Mouse (Mus musculus) myocyte (in vitro differentiated cells): Measurements from ENCODE around the gene Uso1. TPM values are rescaled to one million over a fixed set of nuclear protein-coding genes. Genes with fewer than 3 reads are reported as not detected.

ENCODE experiments used
- H3K27me3 ChIP-seq: one replicate; pipeline ENCODE4 v1.6.1; 2011; ENCODE audit not compliant: control insufficient read depth, insufficient read depth, insufficient read length
- H3K36me3 ChIP-seq: one replicate; pipeline ENCODE4 v1.6.1; 2011; ENCODE audit not compliant: control insufficient read depth, insufficient read depth
- H3K4me2 ChIP-seq: one replicate; pipeline ENCODE4 v1.6.1; 2011; ENCODE audit warnings: low read depth, control low read depth
- H3K4me3 ChIP-seq: one replicate; pipeline ENCODE4 v1.5.1; 2011; ENCODE audit warnings: mild to moderate bottlenecking, control low read depth, moderate library complexity
- H3K79me2 ChIP-seq: one replicate; pipeline ENCODE4 v1.6.1; 2011; ENCODE audit not compliant: control insufficient read depth, insufficient read depth
- H3ac ChIP-seq: one replicate; pipeline ENCODE4 v1.6.1; 2011; ENCODE audit not compliant: control insufficient read depth, insufficient read length
- CEBPB ChIP-seq: IDR thresholded peaks from 2 replicates; pipeline ENCODE4 v1.6.1; 2011; ENCODE audit warnings: mild to moderate bottlenecking, moderate library complexity; ENCODE audit not compliant: poor library complexity, insufficient read depth, severe bottlenecking
- E2F4 ChIP-seq: IDR thresholded peaks from one replicate; pipeline ENCODE4 v1.6.1; 2011; ENCODE audit warnings: mild to moderate bottlenecking, control low read depth, moderate library complexity; ENCODE audit not compliant: insufficient read depth
- MAX ChIP-seq: IDR thresholded peaks from one replicate; pipeline ENCODE4 v1.6.1; 2011; ENCODE audit warnings: low read depth, mild to moderate bottlenecking, control low read depth
- MYOD1 ChIP-seq, 3 experiments: IDR thresholded peaks; one replicate each; pipeline ENCODE4 v1.6.1; 2011; ENCODE audit warnings: control low read depth in 2 of 3, low read depth in 2 of 3, mild to moderate bottlenecking in 2 of 3, moderate library complexity in 1 of 3; ENCODE audit not compliant: insufficient read length in 2 of 3, control insufficient read depth in 1 of 3
- MYOG ChIP-seq, 3 experiments: IDR thresholded peaks; one replicate each; pipeline ENCODE4 v1.6.1; 2011; ENCODE audit warnings: control low read depth in 2 of 3, low read depth in 2 of 3, mild to moderate bottlenecking in 2 of 3; ENCODE audit not compliant: insufficient read length in 2 of 3, control insufficient read depth in 1 of 3, insufficient read depth in 1 of 3
- POLR2A ChIP-seq: IDR thresholded peaks from one replicate; pipeline ENCODE4 v1.6.1; 2011; ENCODE audit warnings: low read depth, mild to moderate bottlenecking, control low read depth, moderate library complexity; ENCODE audit not compliant: insufficient read length
- POLR2AphosphoS2 ChIP-seq: IDR thresholded peaks from one replicate; pipeline ENCODE4 v1.6.1; 2011; ENCODE audit warnings: low read depth, control low read depth; ENCODE audit not compliant: insufficient read length
- REST ChIP-seq: IDR thresholded peaks from one replicate; pipeline ENCODE4 v1.6.1; 2011; ENCODE audit warnings: mild to moderate bottlenecking, control low read depth, moderate library complexity; ENCODE audit not compliant: insufficient read depth, insufficient read length
- SRF ChIP-seq: IDR thresholded peaks from one replicate; pipeline ENCODE4 v1.6.1; 2011; ENCODE audit warnings: low read depth; ENCODE audit not compliant: control insufficient read depth, insufficient read length
- TCF12 ChIP-seq: IDR thresholded peaks from one replicate; pipeline ENCODE4 v1.6.1; 2011; ENCODE audit warnings: mild to moderate bottlenecking, control low read depth; ENCODE audit not compliant: poor library complexity, insufficient read depth, severe bottlenecking
- TCF3 ChIP-seq: IDR thresholded peaks from one replicate; pipeline ENCODE4 v1.6.1; 2011; ENCODE audit warnings: low read depth, control low read depth; ENCODE audit not compliant: insufficient read length
- USF1 ChIP-seq: IDR thresholded peaks from one replicate; pipeline ENCODE4 v1.6.1; 2011; ENCODE audit warnings: low read depth, mild to moderate bottlenecking, control low read depth, moderate library complexity
- polyA plus RNA-seq: library from polyadenylated mRNA; unstranded; fragments of >200 nt; fragmentation: generic; extraction: Trizol; gene quantifications from one replicate; pipeline ENCODE4 v1.2.1, GENCODE M21; 2012; ENCODE audit warnings: missing spikeins

Gene Uso1
- 55.2 TPM for polyA plus RNA-seq

GRCm38 (mm10) chr5:92137239-92138046 is at the start of gene Uso1:
Gene Uso1, plus strand, starts transcription at chr5:92137938.
- Histone ChIP-seq H3K4me3 (peak within 1 kb of the TSS; percentile 63), H3K4me2 (peak within 1 kb of the TSS; percentile 95), H3K79me2 (peaks cover 36% of the 10 kb centered on the region), H3K36me3 (no peaks in the 10 kb centered on the region), H3K27me3 (no peaks in the 10 kb centered on the region), H3ac (peak within 1 kb of the TSS; percentile 76)
- no peak for TF ChIP-seq TCF12
- no peak for TF ChIP-seq E2F4
- no peak for TF ChIP-seq REST
- TF ChIP-seq MYOD1 (IDR thresholded peaks at IDR 0.05; ENCODE audit: control insufficient read depth in 1 of 3, insufficient read length in 2 of 3, low read depth in 2 of 3), result peak in 2 of 3 experiments; percentile 29 to 72
- peak; percentile 5 for TF ChIP-seq POLR2AphosphoS2
- peak; percentile 81 for TF ChIP-seq USF1
- peak; percentile 51 for TF ChIP-seq POLR2A
- no peak for TF ChIP-seq MAX
- TF ChIP-seq CEBPB, result no peak
- no peak for TF ChIP-seq SRF
- no peak for TF ChIP-seq TCF3
- peak in 2 of 3 experiments; percentile 2 to 54 for TF ChIP-seq MYOG (IDR thresholded peaks at IDR 0.05; ENCODE audit: control insufficient read depth in 1 of 3, insufficient read depth in 1 of 3, insufficient read length in 2 of 3, low read depth in 2 of 3)

- TF ChIP-seq POLR2A, result no peak
- no peak for TF ChIP-seq TCF3
- no peak for TF ChIP-seq POLR2AphosphoS2
- no peak for TF ChIP-seq CEBPB
- no peak for TF ChIP-seq USF1
- TF ChIP-seq MAX, result no peak
- no peak for TF ChIP-seq SRF
- no peak for TF ChIP-seq REST
- TF ChIP-seq TCF12, result no peak
- TF ChIP-seq MYOG (IDR thresholded peaks at IDR 0.05; ENCODE audit: control insufficient read depth in 1 of 3, insufficient read depth in 1 of 3, insufficient read length in 2 of 3, low read depth in 2 of 3), result no peak
- TF ChIP-seq E2F4, result no peak
- TF ChIP-seq MYOD1 (IDR thresholded peaks at IDR 0.05; ENCODE audit: control insufficient read depth in 1 of 3, insufficient read length in 2 of 3, low read depth in 2 of 3), result no peak
- Histone ChIP-seq H3K36me3 (no peaks in the 10 kb centered on the region), H3K79me2 (no peaks in the 10 kb centered on the region), H3ac (no peak overlapping the region), H3K27me3 (no peaks in the 10 kb centered on the region), H3K4me2 (no peak overlapping the region), H3K4me3 (no peak overlapping the region)
Measured at GRCm38 (mm10) chr5:92093263-92094061, 44.3 kb upstream of the Uso1 start.

DNA sequence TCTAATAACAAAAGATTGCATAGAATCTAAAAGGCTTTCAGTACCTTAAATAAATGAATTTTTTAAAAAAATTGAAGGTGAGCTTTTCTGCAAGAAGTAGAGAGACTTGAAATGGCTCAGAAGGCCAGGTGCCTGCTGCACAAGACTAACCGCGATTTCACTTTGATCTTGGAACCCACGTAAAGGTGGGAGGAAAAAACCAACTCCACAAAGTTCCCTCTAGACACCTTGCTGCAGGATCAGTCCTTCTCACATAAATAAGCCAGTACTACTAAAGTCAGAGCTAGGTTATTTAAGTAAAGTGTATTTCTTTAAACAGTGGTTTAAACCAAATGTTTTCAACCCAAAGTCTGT is 43.7 kb upstream of the Uso1 start:
- no peak overlapping the region for H3K4me2 ChIP-seq
- no peak overlapping the region for H3ac ChIP-seq
- H3K36me3 ChIP-seq, result no peaks in the 10 kb centered on the region
- H3K27me3 ChIP-seq, result no peaks in the 10 kb centered on the region
- no peaks in the 10 kb centered on the region for H3K79me2 ChIP-seq
- H3K4me3 ChIP-seq, result no peak overlapping the region
- TF ChIP-seq E2F4 (no peak), CEBPB (no peak), POLR2AphosphoS2 (no peak), TCF12 (no peak), USF1 (no peak), MYOG (IDR thresholded peaks at IDR 0.05; ENCODE audit: control insufficient read depth in 1 of 3, insufficient read depth in 1 of 3, insufficient read length in 2 of 3, low read depth in 2 of 3) (no peak), REST (no peak), SRF (no peak), POLR2A (no peak), MYOD1 (IDR thresholded peaks at IDR 0.05; ENCODE audit: control insufficient read depth in 1 of 3, insufficient read length in 2 of 3, low read depth in 2 of 3) (no peak), TCF3 (no peak), MAX (no peak)

GRCm38 (mm10) chr5:92096786-92097185 is 41.0 kb upstream of the Uso1 start:
- H3K27me3 ChIP-seq, result no peaks in the 10 kb centered on the region
- no peak overlapping the region for H3ac ChIP-seq
- TF ChIP-seq TCF12, result no peak
- TF ChIP-seq TCF3, result no peak
- no peak for TF ChIP-seq USF1
- TF ChIP-seq CEBPB, result no peak
- TF ChIP-seq POLR2AphosphoS2, result no peak
- no peak for TF ChIP-seq POLR2A
- TF ChIP-seq MYOD1 (IDR thresholded peaks at IDR 0.05; ENCODE audit: control insufficient read depth in 1 of 3, insufficient read length in 2 of 3, low read depth in 2 of 3), result no peak
- TF ChIP-seq MYOG (IDR thresholded peaks at IDR 0.05; ENCODE audit: control insufficient read depth in 1 of 3, insufficient read depth in 1 of 3, insufficient read length in 2 of 3, low read depth in 2 of 3), result no peak
- TF ChIP-seq REST, result no peak
- no peaks in the 10 kb centered on the region for H3K79me2 ChIP-seq
- H3K4me2 ChIP-seq, result no peak overlapping the region
- no peaks in the 10 kb centered on the region for H3K36me3 ChIP-seq
- no peak overlapping the region for H3K4me3 ChIP-seq
